Mouse (Mus musculus) cerebellum, postnatal 36 days (tissue): Measurements from ENCODE around the gene Efna5.

ENCODE experiments used
- DNase-seq, 2 experiments: peaks; one replicate each; pipeline ENCODE4 v3.0.0; 2021 to 2022; ENCODE audit warnings: mixed read lengths in 2 of 2

Gene Efna5

GRCm38 (mm10) chr17:62744239-62744638 lies 136.9 kb downstream of the Efna5 start:
- DNase-seq: no peak

GRCm38 (mm10) chr17:62741702-62742101 lies 139.4 kb downstream of the Efna5 start:
- no peak for DNase-seq

GRCm38 (mm10) chr17:62741020-62741419 lies 140.1 kb downstream of the Efna5 start:
- no peak for DNase-seq

GRCm38 (mm10) chr17:62739993-62740392 lies 141.1 kb downstream of the Efna5 start:
- DNase-seq: no peak

- no peak for DNase-seq
These were observed 143.7 kb downstream of the Efna5 start for GRCm38 (mm10) chr17:62737404-62737803.

- DNase-seq: no peak
These were observed 145.2 kb downstream of the Efna5 start for GRCm38 (mm10) chr17:62735943-62736342.

GRCm38 (mm10) chr17:62734901-62735300 lies 146.2 kb downstream of the Efna5 start:
- no peak for DNase-seq

GRCm38 (mm10) chr17:62734067-62734466 lies 147.1 kb downstream of the Efna5 start:
- no peak for DNase-seq

GRCm38 (mm10) chr17:62729754-62730470 lies 151.2 kb downstream of the Efna5 start:
- DNase-seq: no peak

GRCm38 (mm10) chr17:62728142-62728917 lies 152.8 kb downstream of the Efna5 start:
- no peak for DNase-seq

GRCm38 (mm10) chr17:62726102-62726501 lies 155.0 kb downstream of the Efna5 start:
- no peak for DNase-seq

GRCm38 (mm10) chr17:62722962-62723361 lies 158.2 kb downstream of the Efna5 start:
- no peak for DNase-seq

- no peak for DNase-seq
These were observed 159.5 kb downstream of the Efna5 start for GRCm38 (mm10) chr17:62721595-62721994.

- no peak for DNase-seq
These were observed 160.2 kb downstream of the Efna5 start for GRCm38 (mm10) chr17:62720740-62721450.

- no peak for DNase-seq
These were observed 163.5 kb downstream of the Efna5 start for GRCm38 (mm10) chr17:62717426-62718131.

- DNase-seq: no peak
These were observed 167.7 kb downstream of the Efna5 start for GRCm38 (mm10) chr17:62713455-62713854.

- no peak for DNase-seq
These were observed 174.7 kb downstream of the Efna5 start for GRCm38 (mm10) chr17:62706418-62706817.

- no peak for DNase-seq
These were observed 178.9 kb downstream of the Efna5 start for GRCm38 (mm10) chr17:62702020-62702814.

- no peak for DNase-seq
These were observed 180.1 kb downstream of the Efna5 start for GRCm38 (mm10) chr17:62700791-62701602.

- no peak for DNase-seq
These were observed 186.1 kb downstream of the Efna5 start for GRCm38 (mm10) chr17:62694958-62695437.

GRCm38 (mm10) chr17:62692242-62692641 lies 188.9 kb downstream of the Efna5 start:
- no peak for DNase-seq
